Mouse (Mus musculus): ENCODE results near the gene Stim2.

DNA sequence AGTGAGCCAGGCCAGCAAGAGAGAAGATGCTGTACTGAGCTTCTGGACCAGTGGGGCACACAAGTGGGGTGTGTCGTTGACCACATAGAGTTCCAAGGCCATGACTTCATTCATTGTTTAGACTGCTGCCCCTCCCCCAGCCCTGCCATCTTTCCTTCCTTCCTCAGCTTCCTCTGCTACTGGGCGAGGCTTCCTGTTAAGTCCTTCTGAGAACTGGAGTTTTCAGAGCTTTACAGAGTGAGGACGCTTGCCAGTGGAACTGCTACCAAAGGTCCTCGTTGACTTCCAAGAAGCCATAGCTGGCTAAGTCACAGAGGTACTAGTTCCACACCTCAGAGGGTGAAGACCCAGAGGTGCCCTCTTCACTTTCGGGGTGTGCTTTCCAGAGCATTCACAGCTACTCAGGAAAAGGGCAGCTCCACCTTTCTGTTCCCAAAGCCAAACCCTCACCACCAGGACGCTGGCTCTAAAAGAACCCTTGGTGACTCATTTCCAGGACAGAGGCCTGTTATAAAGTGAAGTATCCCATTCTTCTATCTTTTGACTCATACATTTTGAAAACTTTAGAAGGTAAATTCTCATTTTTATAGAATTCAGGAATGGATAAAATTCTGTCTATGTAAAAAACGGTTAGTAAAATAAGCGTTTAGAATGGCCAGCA is 49.6 kb upstream of the Stim2 start:
- TF ChIP-seq EP300 (IDR thresholded peaks at IDR 0.05; ENCODE audit: low read depth) (no peak), CTCF (IDR thresholded peaks at IDR 0.05; ENCODE audit: low read depth) (no peak)
